Mouse (Mus musculus) MEL (cell line): ENCODE data around the gene Ubtf. TPM values are rescaled to one million over a fixed set of nuclear protein-coding genes. Genes with fewer than 3 reads are reported as not detected.

ENCODE experiments used
- DNase-seq: peaks from one replicate; pipeline ENCODE4 v3.0.0; 2011; ENCODE audit warnings: low read depth, low spot score
- H3K27ac ChIP-seq: 2 replicates; pipeline ENCODE4 v1.5.1; 2012; ENCODE audit warnings: low read depth, mild to moderate bottlenecking, control low read depth, low read length, moderate library complexity; ENCODE audit not compliant: control insufficient read depth
- H3K27me3 ChIP-seq, 2 experiments: fragments of 150-350 bp in 1 of 2; sonication (generic) in 1 of 2; 2 replicates each; pipeline ENCODE4 v1.6.1; 2012; ENCODE audit warnings: low read length in 2 of 2, mild to moderate bottlenecking in 2 of 2, improper control_type of control experiment in 1 of 2, moderate library complexity in 1 of 2; ENCODE audit not compliant: insufficient read depth in 2 of 2, control insufficient read depth in 1 of 2
- H3K36me3 ChIP-seq, 2 experiments: 2 replicates each; pipeline ENCODE4 v1.6.1; 2012 to 2014; ENCODE audit warnings: low read length in 2 of 2, improper control_type of control experiment in 1 of 2, inconsistent platforms in 1 of 2, mild to moderate bottlenecking in 1 of 2; ENCODE audit not compliant: insufficient read depth in 2 of 2, control insufficient read depth in 1 of 2
- H3K4me1 ChIP-seq, 2 experiments: fragments of 150-350 bp in 1 of 2; sonication (generic) in 1 of 2; 2 replicates each; pipeline ENCODE4 v1.6.1; 2012; ENCODE audit warnings: low read length in 2 of 2, improper control_type of control experiment in 1 of 2, mild to moderate bottlenecking in 1 of 2; ENCODE audit not compliant: insufficient read depth in 2 of 2, control insufficient read depth in 1 of 2
- H3K4me3 ChIP-seq, 2 experiments: fragments of 150-350 bp in 1 of 2; sonication (generic) in 1 of 2; 2 replicates each; pipeline ENCODE4 v1.5.1; 2012; ENCODE audit warnings: low read depth in 2 of 2, low read length in 2 of 2, mild to moderate bottlenecking in 2 of 2, moderate library complexity in 2 of 2, control low read depth in 1 of 2, improper control_type of control experiment in 1 of 2; ENCODE audit not compliant: control insufficient read depth in 1 of 2, insufficient read depth in 1 of 2
- H3K79me2 ChIP-seq: 2 replicates; pipeline ENCODE4 v1.6.1; 2012; ENCODE audit warnings: mild to moderate bottlenecking, low read length, moderate library complexity; ENCODE audit not compliant: control insufficient read depth, poor library complexity, insufficient read depth
- H3K9ac ChIP-seq: 2 replicates; pipeline ENCODE4 v1.6.1; 2012; ENCODE audit warnings: low read depth, mild to moderate bottlenecking, control low read depth, low read length, moderate library complexity; ENCODE audit not compliant: control insufficient read depth, poor library complexity, severe bottlenecking
- H3K9me3 ChIP-seq: fragments of 150-350 bp; sonication (generic); replicated peaks from 2 replicates; pipeline ENCODE4 v1.6.1; 2012; ENCODE audit warnings: mild to moderate bottlenecking, low read length, improper control_type of control experiment, moderate library complexity; ENCODE audit not compliant: insufficient read depth
- BHLHE40 ChIP-seq: IDR thresholded peaks from 2 replicates; pipeline ENCODE4 v1.6.1; 2012; ENCODE audit warnings: low read depth, mild to moderate bottlenecking, inconsistent platforms, low read length, improper control_type of control experiment, borderline replicate concordance
- CTCF ChIP-seq, 3 experiments: IDR thresholded peaks in 2 of 3; conservative IDR thresholded peaks in 1 of 3; 2 replicates each; pipeline ENCODE4 v1.5.1; 2011 to 2012; ENCODE audit warnings: low read length in 3 of 3, low read depth in 2 of 3, mild to moderate bottlenecking in 2 of 3, improper control_type of control experiment in 1 of 3, inconsistent platforms in 1 of 3, mixed read lengths in 1 of 3, moderate library complexity in 1 of 3; ENCODE audit not compliant: control insufficient read depth in 1 of 3, insufficient read depth in 1 of 3, poor library complexity in 1 of 3, severe bottlenecking in 1 of 3
- E2F4 ChIP-seq: IDR thresholded peaks from 2 replicates; pipeline ENCODE4 v1.6.1; 2011; ENCODE audit warnings: low read depth, low read length, improper control_type of control experiment, borderline replicate concordance
- EP300 ChIP-seq, 2 experiments: IDR thresholded peaks; 2 replicates each; pipeline ENCODE4 v1.6.1; 2011; ENCODE audit warnings: improper control_type of control experiment in 2 of 2, low read length in 2 of 2, low read depth in 1 of 2, mild to moderate bottlenecking in 1 of 2
- ETS1 ChIP-seq: IDR thresholded peaks from 2 replicates; pipeline ENCODE4 v1.6.1; 2012; ENCODE audit warnings: low read depth, mild to moderate bottlenecking, inconsistent platforms, low read length, improper control_type of control experiment, moderate library complexity
- GABPA ChIP-seq: IDR thresholded peaks from 2 replicates; pipeline ENCODE4 v1.6.1; 2012; ENCODE audit warnings: low read depth, mild to moderate bottlenecking, inconsistent platforms, low read length, improper control_type of control experiment, moderate library complexity
- JUND ChIP-seq: IDR thresholded peaks from 2 replicates; pipeline ENCODE4 v1.6.1; 2011; ENCODE audit warnings: low read depth, mild to moderate bottlenecking, improper control_type of control experiment, low read length
- MAFK ChIP-seq: IDR thresholded peaks from 2 replicates; pipeline ENCODE4 v1.6.1; 2011; ENCODE audit warnings: low read depth, mild to moderate bottlenecking, low read length, improper control_type of control experiment, borderline replicate concordance
- MYB ChIP-seq: IDR thresholded peaks from 2 replicates; pipeline ENCODE4 v1.6.1; 2011; ENCODE audit warnings: mild to moderate bottlenecking, low read depth, low read length, improper control_type of control experiment
- MYC ChIP-seq: IDR thresholded peaks from 2 replicates; pipeline ENCODE4 v1.6.1; 2011; ENCODE audit warnings: low read depth, mild to moderate bottlenecking, low read length, improper control_type of control experiment, moderate library complexity
- RCOR1 ChIP-seq: IDR thresholded peaks from 2 replicates; pipeline ENCODE4 v1.6.1; 2012; ENCODE audit warnings: low read depth, mild to moderate bottlenecking, inconsistent platforms, low read length, improper control_type of control experiment
- TCF12 ChIP-seq: IDR thresholded peaks from 2 replicates; pipeline ENCODE4 v1.6.1; 2014; ENCODE audit warnings: low read depth, mild to moderate bottlenecking, inconsistent platforms, low read length, improper control_type of control experiment, moderate library complexity
- ZKSCAN1 ChIP-seq: IDR thresholded peaks from 2 replicates; pipeline ENCODE4 v1.6.1; 2012; ENCODE audit warnings: low read depth, mild to moderate bottlenecking, inconsistent platforms, low read length, improper control_type of control experiment, moderate library complexity
- ZMIZ1 ChIP-seq: IDR thresholded peaks from 2 replicates; pipeline ENCODE4 v1.6.1; 2012; ENCODE audit warnings: low read depth, mild to moderate bottlenecking, inconsistent platforms, low read length, improper control_type of control experiment, moderate library complexity
- polyA plus RNA-seq, 2 experiments: library from polyadenylated mRNA; stranded (reverse) in 1 of 2; unstranded in 1 of 2; fragments of >175 nt in 1 of 2; fragments of >200 nt in 1 of 2; gene quantifications; 2 replicates each; pipeline versions ENCODE4 v1.2.1 to v1.2.4; 2012; ENCODE audit warnings: low replicate concordance in 2 of 2, low read depth in 1 of 2; ENCODE audit not compliant: insufficient read length in 2 of 2, insufficient read depth in 1 of 2, missing spikeins in 1 of 2
- total RNA-seq: library from RNA; depleted of rRNA; stranded (reverse); fragments of 300-350 nt; gene quantifications from 2 replicates; pipeline ENCODE4 v1.2.3, GENCODE M21; 2012

The Ubtf gene
- total and polyA plus RNA-seq, 3 experiments = 76.5 to 189 (median 145) TPM

DNA sequence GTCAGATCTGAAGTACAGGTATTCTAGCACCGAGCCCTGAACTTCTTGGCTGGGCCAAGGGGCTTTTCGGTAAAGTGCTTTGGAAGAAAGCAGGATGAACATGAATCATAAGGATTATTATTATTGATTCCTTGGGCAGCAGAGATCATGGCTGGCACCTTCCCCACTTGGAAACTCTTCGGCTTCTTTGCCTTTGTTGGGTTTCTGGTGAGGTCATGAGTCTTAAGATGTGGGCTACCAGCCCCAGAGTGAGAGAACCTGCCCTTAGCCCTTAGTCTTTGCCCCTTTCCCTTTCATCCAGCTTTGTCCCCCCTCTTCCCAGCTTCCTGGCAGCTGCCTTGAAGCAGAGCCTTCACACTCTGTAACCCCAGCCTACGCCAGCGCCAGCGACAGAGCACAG lies 2.4 kb upstream of the Ubtf start:
- no peak for DNase-seq
- Histone ChIP-seq H3K27me3 (peaks cover 10 to 12% of the 10 kb centered on the region in 2 experiments), H3K9ac (no peak overlapping the region), H3K4me1 (peaks cover 0 to 6% of the 10 kb centered on the region in 2 experiments; a peak in 2 of 4 replicates), H3K36me3 (peaks cover 0 to 3% of the 10 kb centered on the region in 2 experiments; a peak in 1 of 4 replicates), H3K27ac (no peak overlapping the region), H3K4me3 (no peak overlapping the region), H3K79me2 (peaks cover 31% of the 10 kb centered on the region), H3K9me3 (no peaks in the 10 kb centered on the region)
- TF ChIP-seq MYB (no peak), MYC (no peak), GABPA (no peak), MAFK (no peak), CTCF (IDR thresholded peaks at IDR 0.05 in 2 of 3, conservative IDR thresholded peaks at IDR 0.05 in 1 of 3; ENCODE audit: control insufficient read depth in 1 of 3, insufficient read depth in 1 of 3, low read depth in 2 of 3, low read length in 3 of 3, poor library complexity in 1 of 3, severe bottlenecking in 1 of 3) (no peak), ETS1 (no peak), JUND (no peak), BHLHE40 (no peak), RCOR1 (no peak), ZKSCAN1 (no peak)

DNA sequence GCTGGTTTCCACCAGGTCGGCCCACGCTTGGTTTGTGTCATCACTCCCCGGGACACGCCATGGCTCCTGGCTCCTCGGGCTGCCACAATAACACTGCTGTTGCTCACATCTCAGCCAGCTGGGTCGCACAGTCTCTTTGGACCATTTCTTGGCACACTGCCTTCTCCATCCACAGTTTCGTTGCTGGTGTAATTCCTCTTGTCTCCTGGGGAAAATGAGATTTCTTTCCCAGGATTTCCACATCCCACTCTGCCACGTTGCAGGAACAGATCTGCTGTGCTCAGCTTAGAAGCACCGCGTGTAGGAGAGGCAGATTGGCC lies 1.1 kb upstream of the Ubtf start:
- no peaks in the 10 kb centered on the region for H3K9me3 ChIP-seq
- no peak for DNase-seq
- peak overlapping the region; percentile 8; the same call in 1 of the 2 replicates for H3K27ac ChIP-seq
- peaks cover 0 to 7% of the 10 kb centered on the region in 2 experiments; a peak in 2 of 4 replicates for H3K36me3 ChIP-seq
- H3K4me1 ChIP-seq = peaks cover 0 to 8% of the 10 kb centered on the region in 2 experiments; a peak in 2 of 4 replicates
- H3K79me2 ChIP-seq = peaks cover 42% of the 10 kb centered on the region
- no peak for TF ChIP-seq EP300 (IDR thresholded peaks at IDR 0.05; ENCODE audit: low read depth in 1 of 2, low read length in 2 of 2)
- TF ChIP-seq ZKSCAN1 = 0 out of 2 replicates have a peak, but pooled peaks have one; percentile 2
- TF ChIP-seq TCF12 = 0 out of 2 replicates have a peak, but pooled peaks have one; percentile 15
- TF ChIP-seq E2F4 = no peak
- TF ChIP-seq ZMIZ1 = no peak; the same call in 1 of the 2 replicates
- TF ChIP-seq, all 39 proteins: peak for 2
- Histone ChIP-seq H3K27me3 (peaks cover 3 to 5% of the 10 kb centered on the region in 2 experiments; a peak in 2 of 4 replicates), H3K4me3 (peak overlapping the region; percentile 91 to 98; a peak in 3 of 4 replicates), H3K9ac (peak overlapping the region; percentile 100)
